Mouse (Mus musculus): Measurements from ENCODE around the gene Hsdl2. TPM values are rescaled to one million over a fixed set of nuclear protein-coding genes. Genes with fewer than 3 reads are reported as not detected.
A peak's percentile ranks its signal among the peaks of the same experiment; 100 is the strongest.

The Hsdl2 gene
- polyA plus RNA-seq, 1 experiment from 2014 or later, result 27.7 TPM

DNA sequence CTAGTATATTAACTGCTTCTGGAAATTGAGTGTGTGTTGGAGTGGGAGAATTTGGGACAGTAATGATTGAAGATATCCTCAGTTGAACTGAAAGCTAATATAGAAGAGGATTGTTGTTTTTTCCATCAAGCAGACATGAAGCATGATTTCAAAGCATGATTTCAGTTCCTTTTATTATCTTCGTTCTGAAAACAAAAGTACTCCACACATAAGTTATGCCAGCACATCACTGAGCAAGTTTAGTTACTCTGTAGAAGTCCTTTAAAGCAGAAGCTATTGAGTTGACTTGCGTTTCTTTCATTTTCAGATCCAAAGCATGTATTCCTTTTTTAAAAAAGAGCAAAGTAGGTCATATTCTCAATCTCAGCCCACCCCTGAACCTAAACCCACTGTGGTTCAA is 15.2 kb downstream of the Hsdl2 start:
- DNase-seq (ENCODE audit: low spot score), result no peak

DNA sequence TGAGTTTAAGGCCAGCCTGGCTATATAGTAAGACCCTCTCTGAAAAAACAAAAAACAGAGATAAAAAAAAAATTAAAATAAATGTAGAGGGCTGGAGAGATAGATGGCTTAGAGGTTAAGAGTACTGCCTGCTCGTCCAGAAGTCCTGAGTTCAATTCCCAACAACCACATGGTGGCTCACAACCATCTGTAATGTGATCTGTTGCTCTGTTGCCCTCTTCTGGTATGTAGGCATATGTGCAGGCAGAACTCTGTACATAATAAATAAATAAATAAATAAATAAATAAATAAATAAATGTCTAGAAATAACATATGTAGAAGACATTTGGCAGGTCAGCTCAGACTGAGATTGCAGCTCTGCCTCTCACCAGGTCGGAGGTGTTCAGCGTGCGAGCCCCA is 21.3 kb downstream of the Hsdl2 start:
- no peaks in the 10 kb centered on the region for H3K27me3 ChIP-seq (ENCODE audit: control insufficient read depth, insufficient read depth, low read length)
- no peak for ATAC-seq (replicated peaks; ENCODE audit: low FRiP score)
- no peak for DNase-seq (ENCODE audit: low spot score)
- no peak overlapping the region for H3K4me3 ChIP-seq (ENCODE audit: low read depth, low read length)
- 86% methylated on average over 4 of the region's 4 CpGs for WGBS
- no peak overlapping the region for H3K27ac ChIP-seq (ENCODE audit: low read depth, low read length)
- H3K4me1 ChIP-seq (replicated peaks; ENCODE audit: control insufficient read depth, insufficient read depth, low read length), result no peaks in the 10 kb centered on the region
- H3K4me2 ChIP-seq (ENCODE audit: low read depth, low read length, severe bottlenecking), result no peak overlapping the region
- H3K36me3 ChIP-seq (ENCODE audit: control insufficient read depth, insufficient read depth, low read length), result no peaks in the 10 kb centered on the region
- H3K9ac ChIP-seq (ENCODE audit: low read length), result no peak overlapping the region
- H3K9me3 ChIP-seq (ENCODE audit: control insufficient read depth, low read length), result no peaks in the 10 kb centered on the region

More for the DNA sequence above, 15.2 kb downstream of the Hsdl2 start:
- no peaks in the 10 kb centered on the region for H3K36me3 ChIP-seq (ENCODE audit: control insufficient read depth, insufficient read depth, low read length)
- ATAC-seq (replicated peaks; ENCODE audit: low FRiP score), result no peak
- H3K27ac ChIP-seq (ENCODE audit: low read depth, low read length), result no peak overlapping the region
- no peaks in the 10 kb centered on the region for H3K4me1 ChIP-seq (replicated peaks; ENCODE audit: control insufficient read depth, insufficient read depth, low read length)
- 93% methylated on average over 2 of the region's 2 CpGs for WGBS
- no peak overlapping the region for H3K4me2 ChIP-seq (ENCODE audit: low read depth, low read length, severe bottlenecking)
- H3K4me3 ChIP-seq (ENCODE audit: low read depth, low read length), result no peak overlapping the region
- no peaks in the 10 kb centered on the region for H3K27me3 ChIP-seq (ENCODE audit: control insufficient read depth, insufficient read depth, low read length)
- no peak overlapping the region for H3K9ac ChIP-seq (ENCODE audit: low read length)
- H3K9me3 ChIP-seq (ENCODE audit: control insufficient read depth, low read length), result no peaks in the 10 kb centered on the region

DNA sequence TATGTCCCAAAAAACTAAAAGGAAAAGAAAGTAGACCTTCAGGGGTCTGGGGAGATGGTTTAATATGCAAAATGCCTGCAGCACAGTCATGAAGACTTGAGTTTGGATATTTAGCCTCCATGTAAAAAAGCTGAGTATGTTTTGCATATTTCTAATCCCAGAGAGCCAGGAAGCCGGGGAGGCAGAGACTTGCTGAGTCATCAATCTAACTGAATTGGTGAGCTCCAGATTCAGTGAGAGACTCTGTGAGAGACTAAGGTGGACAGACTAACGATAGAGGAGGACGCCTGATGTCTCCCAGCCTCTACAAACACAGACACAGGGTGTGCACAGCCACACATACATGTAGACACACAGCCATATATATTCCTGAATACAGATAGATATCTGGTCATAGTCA is 23.5 kb downstream of the Hsdl2 start:
- no peaks in the 10 kb centered on the region for H3K4me1 ChIP-seq (replicated peaks; ENCODE audit: control insufficient read depth, insufficient read depth, low read length)
- H3K4me3 ChIP-seq (ENCODE audit: low read depth, low read length), result no peak overlapping the region
- no peak for ATAC-seq (replicated peaks; ENCODE audit: low FRiP score)
- no peak overlapping the region for H3K4me2 ChIP-seq (ENCODE audit: low read depth, low read length, severe bottlenecking)
- WGBS, result 83% methylated on average over 3 of the region's 3 CpGs
- H3K27me3 ChIP-seq (ENCODE audit: control insufficient read depth, insufficient read depth, low read length), result no peaks in the 10 kb centered on the region
- no peaks in the 10 kb centered on the region for H3K36me3 ChIP-seq (ENCODE audit: control insufficient read depth, insufficient read depth, low read length)
- H3K27ac ChIP-seq (ENCODE audit: low read depth, low read length), result no peak overlapping the region
- H3K9ac ChIP-seq (ENCODE audit: low read length), result no peak overlapping the region
- H3K9me3 ChIP-seq (ENCODE audit: control insufficient read depth, low read length), result no peaks in the 10 kb centered on the region
- no peak for DNase-seq (ENCODE audit: low spot score)

DNA sequence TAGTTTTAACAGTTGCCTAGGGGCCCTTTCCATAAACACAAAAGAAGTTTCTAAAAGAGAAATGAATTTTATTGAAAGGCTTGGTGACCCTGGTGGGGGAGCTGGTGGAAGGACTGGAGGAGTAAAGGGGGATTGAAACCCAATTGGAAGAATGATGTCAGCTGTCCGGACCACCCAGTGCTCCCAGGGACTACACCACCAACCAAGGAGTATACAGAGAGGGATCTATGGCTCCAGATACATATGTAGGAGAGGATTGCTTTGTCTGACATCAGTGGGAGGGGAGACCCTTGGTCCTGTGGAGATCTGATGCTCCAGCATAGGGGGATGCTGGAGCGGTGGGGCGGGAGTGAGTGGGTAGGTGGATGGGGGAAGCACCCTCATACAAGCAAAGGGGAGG is 24.1 kb downstream of the Hsdl2 start:
- Histone ChIP-seq H3K27me3 (ENCODE audit: control insufficient read depth, insufficient read depth, low read length) (no peaks in the 10 kb centered on the region), H3K36me3 (ENCODE audit: control insufficient read depth, insufficient read depth, low read length) (no peaks in the 10 kb centered on the region), H3K9ac (ENCODE audit: low read length) (no peak overlapping the region), H3K27ac (ENCODE audit: low read depth, low read length) (no peak overlapping the region), H3K4me2 (ENCODE audit: low read depth, low read length, severe bottlenecking) (no peak overlapping the region), H3K4me3 (ENCODE audit: low read depth, low read length) (no peak overlapping the region), H3K4me1 (replicated peaks; ENCODE audit: control insufficient read depth, insufficient read depth, low read length) (no peaks in the 10 kb centered on the region), H3K9me3 (ENCODE audit: control insufficient read depth, low read length) (no peaks in the 10 kb centered on the region)
- 90% methylated on average over 3 of the region's 3 CpGs for WGBS
- no peak for ATAC-seq (replicated peaks; ENCODE audit: low FRiP score)
- DNase-seq (ENCODE audit: low spot score), result no peak

DNA sequence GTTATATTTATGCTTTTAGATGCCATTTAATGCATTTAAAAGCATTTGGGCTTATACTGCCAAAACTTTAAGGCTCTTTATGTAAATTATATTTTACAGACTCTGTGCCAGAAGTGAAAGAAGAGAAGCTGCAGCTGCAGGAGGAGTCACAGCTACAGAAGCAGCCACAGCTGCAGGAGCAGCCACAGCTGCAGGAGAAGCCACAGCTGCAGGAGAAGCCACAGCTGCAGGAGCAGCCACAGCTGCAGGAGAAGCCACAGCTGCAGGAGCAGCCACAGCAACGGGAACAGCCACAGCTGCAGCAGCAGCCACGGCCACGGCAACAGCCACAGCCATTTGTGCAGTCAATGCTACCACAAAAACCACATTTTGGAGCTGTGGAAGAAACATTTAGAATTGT is 29.0 kb downstream of the Hsdl2 start:
- no peaks in the 10 kb centered on the region for H3K36me3 ChIP-seq (ENCODE audit: control insufficient read depth, insufficient read depth, low read length)
- H3K4me1 ChIP-seq (replicated peaks; ENCODE audit: control insufficient read depth, insufficient read depth, low read length), result no peaks in the 10 kb centered on the region
- no peak for ATAC-seq (replicated peaks; ENCODE audit: low FRiP score)
- no peaks in the 10 kb centered on the region for H3K27me3 ChIP-seq (ENCODE audit: control insufficient read depth, insufficient read depth, low read length)
- no peak overlapping the region for H3K4me2 ChIP-seq (ENCODE audit: low read depth, low read length, severe bottlenecking)
- H3K9me3 ChIP-seq (ENCODE audit: control insufficient read depth, low read length), result no peaks in the 10 kb centered on the region
- H3K4me3 ChIP-seq (ENCODE audit: low read depth, low read length), result no peak overlapping the region
- WGBS, result 89% methylated on average over 3 of the region's 3 CpGs
- no peak for DNase-seq (ENCODE audit: low spot score)
- no peak overlapping the region for H3K9ac ChIP-seq (ENCODE audit: low read length)
- no peak overlapping the region for H3K27ac ChIP-seq (ENCODE audit: low read depth, low read length)

DNA sequence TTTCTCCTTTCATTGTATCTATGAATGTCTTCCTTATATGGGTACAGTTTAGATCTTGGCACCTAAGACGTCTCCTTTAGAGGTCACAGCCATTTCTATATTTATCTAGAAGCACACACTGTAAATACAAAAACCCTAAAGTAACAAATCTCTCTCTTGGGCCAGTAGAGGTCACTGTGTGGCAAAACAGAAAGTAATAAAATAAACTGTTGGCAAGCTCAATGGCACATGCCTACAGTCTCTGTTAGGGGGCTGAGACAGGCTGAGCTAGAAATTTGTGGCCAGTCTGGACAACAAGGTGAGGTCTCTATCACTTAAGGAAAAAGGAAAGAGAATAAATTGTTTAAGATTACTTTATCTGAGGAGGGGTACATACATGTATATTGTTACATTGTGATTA is 33.6 kb downstream of the Hsdl2 start:
- no peak overlapping the region for H3K9ac ChIP-seq (ENCODE audit: low read length)
- 57% methylated on average over 1 of the region's 1 CpGs for WGBS
- H3K27me3 ChIP-seq (ENCODE audit: control insufficient read depth, insufficient read depth, low read length), result no peaks in the 10 kb centered on the region
- no peak overlapping the region for H3K4me2 ChIP-seq (ENCODE audit: low read depth, low read length, severe bottlenecking)
- no peaks in the 10 kb centered on the region for H3K36me3 ChIP-seq (ENCODE audit: control insufficient read depth, insufficient read depth, low read length)
- H3K9me3 ChIP-seq (ENCODE audit: control insufficient read depth, low read length), result no peaks in the 10 kb centered on the region
- DNase-seq (ENCODE audit: low spot score) (no peak), ATAC-seq (replicated peaks; ENCODE audit: low FRiP score) (no peak)
- no peaks in the 10 kb centered on the region for H3K4me1 ChIP-seq (replicated peaks; ENCODE audit: control insufficient read depth, insufficient read depth, low read length)
- H3K4me3 ChIP-seq (ENCODE audit: low read depth, low read length), result no peak overlapping the region
- H3K27ac ChIP-seq (ENCODE audit: low read depth, low read length), result no peak overlapping the region

DNA sequence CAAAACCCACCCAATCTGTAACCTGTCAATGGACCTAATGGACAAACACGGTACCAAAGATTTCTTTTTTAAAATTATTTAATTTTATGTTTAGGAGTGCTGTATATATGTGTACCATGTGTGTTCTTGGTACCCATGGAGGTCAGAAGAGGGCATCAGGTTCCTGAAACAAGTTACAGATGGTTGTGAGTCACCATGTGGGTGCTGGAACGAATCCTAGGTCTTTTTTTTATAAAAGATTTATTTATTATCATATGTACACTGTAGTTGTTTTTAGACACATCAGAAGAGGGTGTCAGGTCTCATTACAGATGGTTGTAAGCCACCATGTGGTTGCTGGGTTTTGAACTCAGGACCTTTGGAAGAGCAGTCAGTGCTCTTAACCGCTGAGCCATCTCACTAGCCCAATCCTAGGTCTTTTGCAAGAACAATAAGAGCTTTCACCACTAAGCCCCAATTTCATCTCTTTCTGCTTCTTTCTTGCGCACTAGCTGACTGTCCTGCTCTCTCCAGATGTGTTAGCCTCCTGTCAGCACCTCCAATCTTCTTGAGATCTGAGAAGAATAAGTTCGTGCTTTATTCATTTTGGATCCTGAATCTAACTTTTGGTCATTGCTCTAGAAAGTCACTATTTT is 38.4 kb downstream of the Hsdl2 start:
- 89% methylated on average over 5 of the region's 5 CpGs for WGBS
- ATAC-seq (replicated peaks; ENCODE audit: low FRiP score), result no peak
- Histone ChIP-seq H3K27ac (ENCODE audit: low read depth, low read length) (no peak overlapping the region), H3K9me3 (ENCODE audit: control insufficient read depth, low read length) (no peaks in the 10 kb centered on the region), H3K9ac (ENCODE audit: low read length) (no peak overlapping the region), H3K4me2 (ENCODE audit: low read depth, low read length, severe bottlenecking) (no peak overlapping the region), H3K36me3 (ENCODE audit: control insufficient read depth, insufficient read depth, low read length) (no peaks in the 10 kb centered on the region), H3K4me3 (ENCODE audit: low read depth, low read length) (no peak overlapping the region), H3K4me1 (replicated peaks; ENCODE audit: control insufficient read depth, insufficient read depth, low read length) (no peaks in the 10 kb centered on the region), H3K27me3 (ENCODE audit: control insufficient read depth, insufficient read depth, low read length) (no peaks in the 10 kb centered on the region)
- no peak for DNase-seq (ENCODE audit: low spot score)

DNA sequence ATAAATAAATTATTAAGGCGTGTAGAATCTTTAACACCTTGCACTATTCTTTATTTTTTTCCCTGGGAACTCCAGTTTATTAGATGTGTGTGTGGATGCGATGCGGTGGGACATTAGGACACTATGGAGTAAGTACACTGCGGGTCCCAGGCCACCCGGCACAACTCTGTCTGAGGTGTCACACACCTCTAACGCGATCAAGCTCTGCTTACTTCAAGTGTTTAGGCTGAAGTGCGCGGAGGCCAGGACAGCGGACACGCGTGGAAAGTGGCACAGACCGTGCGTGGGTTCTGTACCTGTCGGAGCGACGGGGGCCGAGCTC is 44.3 kb downstream of the Hsdl2 start:
- peak overlapping the region; percentile 93 for H3K9ac ChIP-seq (ENCODE audit: low read length)
- no peaks in the 10 kb centered on the region for H3K27me3 ChIP-seq (ENCODE audit: control insufficient read depth, insufficient read depth, low read length)
- ATAC-seq (replicated peaks; ENCODE audit: low FRiP score) (no peak), DNase-seq (ENCODE audit: low spot score) (no peak)
- no peaks in the 10 kb centered on the region for H3K9me3 ChIP-seq (ENCODE audit: control insufficient read depth, low read length)
- H3K36me3 ChIP-seq (ENCODE audit: control insufficient read depth, insufficient read depth, low read length), result no peaks in the 10 kb centered on the region
- H3K4me2 ChIP-seq (ENCODE audit: low read depth, low read length, severe bottlenecking), result peak overlapping the region; percentile 74
- peak overlapping the region; percentile 96 for H3K4me3 ChIP-seq (ENCODE audit: low read depth, low read length)
- H3K4me1 ChIP-seq (replicated peaks; ENCODE audit: control insufficient read depth, insufficient read depth, low read length), result peaks cover 14% of the 10 kb centered on the region
- no peak overlapping the region for H3K27ac ChIP-seq (ENCODE audit: low read depth, low read length)
- under 1% methylated on average over 18 of the region's 18 CpGs for WGBS
